Mouse (Mus musculus) ES-Bruce4 (cell line): Measurements from ENCODE around the gene Gja10.

Source experiments
- CTCF ChIP-seq: IDR thresholded peaks from one replicate; pipeline ENCODE4 v1.8.1; 2011; ENCODE audit warnings: low read depth, low read length
- EP300 ChIP-seq: IDR thresholded peaks from 2 replicates; pipeline ENCODE4 v1.6.1; 2011; ENCODE audit warnings: low read depth, low read length; ENCODE audit not compliant: insufficient read depth

GRCm38 (mm10) chr4:32562319-32563115 is 40.0 kb downstream of the Gja10 start:
- TF ChIP-seq CTCF = no peak
- no peak for TF ChIP-seq EP300
